Mouse (Mus musculus): ENCODE measurements around the gene Nrxn2. TPM values are rescaled to one million over a fixed set of nuclear protein-coding genes. Genes with fewer than 3 reads are reported as not detected.
A peak's percentile ranks its signal among the peaks of the same experiment; 100 is the strongest.

The Nrxn2 gene
- total RNA-seq, 1 experiment from 2014 or later, result 12.7 TPM

DNA sequence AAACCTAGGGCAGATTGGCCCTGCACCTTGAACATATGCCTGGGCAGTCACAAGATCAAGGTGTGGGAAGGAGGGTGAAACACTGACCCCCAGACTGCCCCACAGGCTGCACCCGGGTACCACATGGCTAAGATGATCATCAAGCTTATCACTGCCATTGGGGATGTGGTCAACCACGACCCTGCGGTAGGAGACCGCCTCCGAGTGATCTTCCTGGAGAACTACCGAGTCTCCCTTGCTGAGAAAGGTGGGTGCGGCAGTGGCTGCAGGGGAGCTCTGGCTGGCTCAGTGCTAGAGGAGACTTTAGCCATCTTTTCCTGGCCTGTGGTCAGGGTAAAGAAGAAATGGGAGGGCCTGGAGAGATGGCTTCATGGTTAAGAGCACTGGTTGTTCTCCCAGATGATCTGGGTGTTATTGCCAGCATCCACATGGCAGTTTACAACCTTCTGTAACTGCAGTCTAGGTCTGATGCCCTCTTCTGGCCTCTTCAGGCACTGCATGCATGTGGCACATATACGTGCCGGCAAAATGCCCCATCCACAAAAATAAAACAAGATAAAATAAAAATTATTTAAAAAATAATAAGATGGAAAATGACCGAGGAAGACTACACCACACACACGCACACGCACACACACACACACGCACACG lies 25.7 kb upstream of the Nrxn2 start:
- DNase-seq, result no peak

GRCm38 (mm10) chr19:6393637-6394036 lies 24.9 kb upstream of the Nrxn2 start:
- no peak for DNase-seq

GRCm38 (mm10) chr19:6396237-6396636 lies 22.3 kb upstream of the Nrxn2 start:
- no peak for DNase-seq

DNA sequence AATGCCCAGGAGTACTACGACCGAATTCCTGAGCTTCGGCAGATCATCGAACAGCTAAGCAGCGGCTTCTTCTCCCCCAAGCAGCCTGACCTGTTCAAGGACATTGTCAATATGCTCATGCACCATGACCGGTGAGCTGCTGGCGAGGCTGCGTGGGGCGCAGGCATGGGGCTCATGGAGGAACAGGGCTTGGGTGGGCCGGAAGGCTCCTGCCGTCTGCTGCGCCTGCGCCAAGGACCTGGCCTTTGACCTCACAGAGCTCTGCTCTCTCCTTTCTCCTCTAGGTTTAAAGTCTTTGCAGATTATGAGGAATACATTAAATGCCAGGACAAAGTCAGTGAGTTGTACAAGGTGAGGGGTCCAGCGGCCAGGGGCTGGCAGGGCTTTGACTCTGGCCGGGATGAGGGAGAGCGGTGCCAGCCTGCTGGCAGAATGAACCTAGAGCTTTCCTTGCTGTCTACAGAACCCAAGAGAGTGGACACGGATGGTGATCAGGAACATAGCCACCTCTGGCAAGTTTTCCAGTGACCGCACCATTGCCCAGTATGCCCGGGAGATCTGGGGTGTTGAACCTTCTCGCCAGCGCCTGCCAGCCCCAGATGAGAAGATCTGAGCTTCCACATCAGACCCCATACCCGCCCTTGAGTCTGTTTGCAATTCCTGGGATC lies 20.8 kb upstream of the Nrxn2 start:
- DNase-seq, result no peak

GRCm38 (mm10) chr19:6398447-6399284 lies 19.9 kb upstream of the Nrxn2 start:
- peak; percentile 69 for DNase-seq

DNA sequence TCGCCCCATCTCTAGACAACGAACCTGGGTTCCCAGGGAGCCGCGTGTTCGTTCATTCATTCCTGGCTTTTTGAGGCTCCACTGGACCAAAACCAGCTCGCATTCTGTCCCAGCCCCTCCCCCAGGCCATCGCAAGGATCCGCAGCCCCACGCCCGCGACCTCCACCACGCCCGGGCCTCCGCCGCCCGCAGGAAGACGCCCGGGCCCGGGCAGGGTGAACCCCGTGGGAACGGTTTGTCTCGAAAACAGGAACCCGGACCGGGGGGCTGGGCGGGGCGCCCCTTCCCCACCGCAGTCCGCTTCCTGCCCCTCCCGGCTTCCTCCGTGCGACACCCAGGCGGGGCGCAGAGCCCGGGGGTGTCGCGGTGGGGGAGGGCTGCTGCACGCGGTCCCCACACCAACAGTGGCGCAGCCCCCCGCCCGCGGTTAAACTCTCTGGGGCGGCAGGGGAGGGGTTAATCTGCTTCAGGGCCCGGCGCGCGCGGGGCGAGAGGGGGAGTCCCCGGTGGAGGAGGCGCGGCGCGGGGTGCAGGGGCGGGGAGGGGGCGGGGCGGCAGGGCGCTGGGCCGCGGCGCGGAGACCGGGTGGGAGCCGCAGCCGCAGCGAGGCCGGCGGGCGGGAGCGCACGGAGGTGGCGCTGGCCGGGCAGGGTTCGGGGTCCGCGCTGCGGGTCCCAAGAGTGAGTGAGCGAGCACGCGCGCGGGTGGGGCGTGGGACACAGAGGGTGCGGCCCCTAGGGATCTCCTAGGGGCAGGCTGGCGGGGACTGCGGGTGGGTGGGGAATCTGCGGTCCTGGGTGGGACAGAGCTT lies 19.0 kb upstream of the Nrxn2 start, which contains the start of gene Rasgrp2:
Gene Rasgrp2, plus strand, starts transcription at position 56 of the 811 bp plus-strand sequence.
- peak; percentile 52 for DNase-seq

DNA sequence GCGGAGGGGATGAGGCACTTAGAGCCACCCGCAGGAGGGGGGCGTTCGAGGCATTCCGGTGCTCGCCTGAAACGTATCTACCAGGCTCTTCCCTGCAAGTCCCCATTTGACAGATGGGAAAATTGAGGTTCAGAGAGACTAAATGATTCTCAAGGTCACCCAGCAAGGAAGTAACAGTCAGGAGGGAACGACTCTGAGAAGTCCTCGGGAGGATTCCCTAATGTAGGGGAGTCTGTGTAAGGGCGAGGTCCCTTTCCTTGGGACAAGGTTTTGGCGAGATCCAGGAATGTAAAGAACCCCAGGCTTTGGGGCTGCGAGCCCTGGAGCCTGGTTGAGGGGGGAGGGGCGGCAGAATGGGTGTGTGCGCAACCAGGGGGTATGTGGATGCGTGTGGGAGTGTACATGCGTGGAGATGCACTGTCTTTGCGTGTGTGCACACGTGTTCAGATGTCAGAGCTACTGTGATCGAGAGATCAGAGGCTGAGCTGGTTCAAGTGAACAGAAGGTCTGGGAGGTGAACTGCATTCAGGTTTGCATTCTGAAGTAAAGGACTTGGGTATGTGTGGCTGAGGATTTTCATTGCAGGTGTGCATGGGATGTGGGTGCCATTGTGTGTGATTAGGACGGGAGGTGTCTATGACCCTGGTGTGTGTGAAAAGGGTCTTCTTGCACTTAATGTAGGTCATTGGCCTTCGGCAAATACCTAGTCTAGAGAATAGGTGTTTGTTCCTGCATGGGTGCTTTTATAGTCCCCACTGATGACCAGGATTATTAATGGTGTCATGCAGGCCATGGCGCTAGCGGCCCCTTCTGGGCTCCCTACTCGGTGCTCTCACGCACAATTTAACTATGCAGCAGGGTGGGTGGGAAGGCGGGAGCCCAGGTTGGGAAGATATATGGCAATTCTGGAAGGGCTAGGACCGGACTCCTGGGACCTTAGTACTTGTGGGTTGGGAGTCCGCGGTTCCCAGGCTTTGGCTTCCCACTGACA lies 18.1 kb upstream of the Nrxn2 start:
- DNase-seq, result peak; percentile 24

- DNase-seq, result peak; percentile 80
These were observed 17.3 kb upstream of the Nrxn2 start for GRCm38 (mm10) chr19:6401131-6401815.

DNA sequence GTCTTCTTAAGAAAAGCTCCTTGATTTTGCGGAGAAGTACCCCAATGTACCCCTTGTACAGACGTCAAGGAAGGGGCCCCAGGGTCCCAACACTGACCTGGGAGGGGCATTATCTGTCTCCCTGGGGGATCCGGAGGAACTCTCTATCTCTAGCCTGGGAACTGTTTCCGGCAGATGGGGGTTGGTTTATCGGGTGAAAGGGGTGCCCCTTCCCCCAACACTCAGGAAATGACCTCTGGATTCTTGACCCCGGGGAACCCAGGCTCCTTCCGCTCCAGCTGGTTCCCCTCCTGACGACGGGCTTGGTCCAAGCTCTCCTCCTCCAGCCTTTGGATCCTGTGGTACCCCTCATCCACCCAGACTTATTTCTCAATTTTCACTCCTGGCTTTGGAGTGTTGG lies 16.6 kb upstream of the Nrxn2 start:
- DNase-seq, result peak; percentile 26

GRCm38 (mm10) chr19:6403869-6404268 lies 14.7 kb upstream of the Nrxn2 start:
- no peak for DNase-seq

DNA sequence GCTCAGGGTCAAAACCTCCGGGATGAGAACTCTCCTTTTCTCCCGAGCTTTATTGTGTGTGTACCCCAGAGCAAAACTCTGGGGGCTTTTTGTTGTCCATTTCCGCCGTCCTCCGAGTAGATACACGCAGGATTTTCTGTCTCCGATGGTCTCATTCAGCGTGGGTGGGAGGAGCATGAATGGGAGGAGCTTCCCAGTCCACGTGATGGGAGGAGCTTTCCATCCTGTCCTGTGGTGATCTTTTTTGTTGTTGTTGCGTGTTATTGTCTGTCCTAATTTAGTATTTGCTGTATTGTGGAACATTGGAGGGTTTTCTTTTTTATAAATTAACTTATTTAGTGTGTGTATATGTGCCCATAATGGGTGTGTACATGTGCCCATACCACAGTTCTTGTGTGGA lies 13.1 kb upstream of the Nrxn2 start:
- DNase-seq, result no peak

DNA sequence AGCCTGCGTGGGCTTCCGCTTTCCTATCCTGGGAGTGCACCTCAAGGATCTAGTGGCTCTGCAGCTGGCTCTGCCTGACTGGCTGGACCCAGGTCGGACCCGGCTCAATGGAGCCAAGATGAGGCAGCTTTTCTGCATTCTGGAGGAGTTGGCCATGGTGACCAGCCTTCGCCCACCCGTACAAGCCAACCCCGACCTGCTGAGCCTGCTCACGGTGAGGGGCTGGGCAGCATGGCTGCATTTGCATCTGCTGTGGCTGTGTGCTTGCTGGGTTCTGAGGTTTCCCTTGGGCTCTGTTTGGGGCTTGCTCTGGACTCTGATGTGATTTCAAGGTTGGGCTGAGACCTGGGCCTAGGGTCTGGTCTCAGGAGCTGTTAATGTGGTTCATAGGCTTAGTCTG lies 11.4 kb upstream of the Nrxn2 start:
- DNase-seq, result no peak

DNA sequence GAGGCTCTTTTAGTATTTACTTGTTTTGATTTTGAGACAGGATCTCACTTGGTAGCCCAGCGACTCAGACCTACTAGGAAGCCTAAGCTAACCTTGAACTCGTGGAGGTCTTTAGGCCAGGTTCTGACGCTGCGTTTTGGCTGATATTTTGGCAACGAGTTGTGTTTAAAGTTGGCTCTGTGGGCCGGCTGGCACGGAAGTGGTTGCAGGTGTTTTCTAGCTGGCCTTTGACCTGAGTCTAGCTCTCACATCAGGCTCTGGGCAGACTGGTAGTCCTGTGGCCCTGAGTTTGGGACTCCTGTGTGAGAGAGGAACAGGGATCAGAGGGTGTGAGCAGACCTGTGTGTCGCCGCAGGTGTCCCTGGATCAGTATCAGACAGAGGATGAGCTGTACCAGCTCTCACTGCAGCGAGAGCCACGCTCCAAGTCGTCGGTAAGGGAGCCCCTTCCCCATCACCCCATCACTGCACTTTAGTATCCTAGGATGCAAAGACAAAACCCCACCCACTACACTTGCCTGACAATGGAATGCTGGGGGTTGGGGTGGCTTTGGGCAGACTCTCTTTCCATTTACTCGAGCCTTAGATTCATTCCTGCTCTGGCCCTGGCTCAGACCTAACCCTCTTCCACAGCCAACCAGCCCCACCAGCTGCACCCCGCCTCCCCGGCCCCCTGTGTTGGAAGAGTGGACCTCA lies 10.6 kb upstream of the Nrxn2 start:
- no peak for DNase-seq

- DNase-seq, result no peak
These were observed 9.8 kb upstream of the Nrxn2 start for GRCm38 (mm10) chr19:6408749-6409148.

DNA sequence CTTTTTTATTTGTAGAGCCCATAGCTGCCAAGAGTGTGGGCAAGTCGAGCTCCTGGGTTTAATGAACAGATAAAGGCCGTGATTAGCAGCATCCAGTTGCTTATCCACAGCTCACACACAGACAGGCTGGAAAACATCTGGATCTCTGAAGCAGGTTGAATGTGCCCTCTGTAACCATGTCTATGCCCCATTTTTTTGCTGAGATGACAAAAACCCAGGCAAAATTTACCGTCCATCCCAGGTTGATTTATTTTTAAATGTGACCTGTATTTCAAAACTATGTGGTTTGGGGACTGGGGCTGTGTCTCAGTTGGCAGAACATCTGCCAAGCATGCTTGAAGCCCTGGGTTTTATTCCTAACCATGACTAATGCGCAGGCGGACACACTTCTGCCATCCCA lies 9.4 kb upstream of the Nrxn2 start:
- DNase-seq, result no peak

- no peak for DNase-seq
These were observed 8.6 kb upstream of the Nrxn2 start for GRCm38 (mm10) chr19:6409936-6410335.

GRCm38 (mm10) chr19:6412798-6413197 lies 5.7 kb upstream of the Nrxn2 start:
- DNase-seq, result no peak

DNA sequence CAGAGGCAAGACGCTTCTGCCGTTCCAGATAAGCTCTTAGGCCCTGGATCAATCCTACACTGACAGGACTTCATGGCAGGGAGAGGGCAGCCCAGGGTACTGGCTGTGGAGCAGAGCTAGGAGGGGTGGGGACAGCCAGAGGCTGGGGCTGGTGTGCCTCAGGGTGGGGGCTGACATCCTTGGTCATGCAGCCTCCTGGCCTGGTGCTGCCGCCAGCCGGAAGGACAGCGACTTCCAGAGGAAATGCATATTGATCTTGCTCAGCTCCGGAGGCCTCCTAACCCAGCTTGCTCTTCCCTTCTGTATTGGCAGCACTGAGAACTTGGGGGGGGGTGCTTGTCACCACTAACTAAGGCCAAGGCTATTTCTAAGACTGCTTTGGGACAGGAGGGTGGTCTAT lies 3.1 kb upstream of the Nrxn2 start:
- DNase-seq, result no peak

- no peak for DNase-seq
These were observed 2.3 kb upstream of the Nrxn2 start for GRCm38 (mm10) chr19:6416124-6416770.

All from adrenal gland, postnatal 25 days (tissue).